Mouse (Mus musculus) thymus, adult 2 months (tissue): ENCODE data around the gene Gnl3. TPM values are rescaled to one million over a fixed set of nuclear protein-coding genes. Genes with fewer than 3 reads are reported as not detected.

Experiments used
- DNase-seq: peaks from one replicate; pipeline ENCODE4 v3.0.0; 2021
- H3K27ac ChIP-seq: fragments of 200-500 bp; 2 replicates; pipeline ENCODE4 v1.5.1; 2012; ENCODE audit warnings: low read length, control low read depth; ENCODE audit not compliant: control insufficient read depth, insufficient read depth
- H3K27me3 ChIP-seq: fragments of 200-500 bp; 2 replicates; pipeline ENCODE4 v1.6.1; 2012; ENCODE audit warnings: mild to moderate bottlenecking, low read length, moderate library complexity, mixed read lengths; ENCODE audit not compliant: control insufficient read depth, insufficient read depth
- H3K36me3 ChIP-seq: fragments of 200-500 bp; 2 replicates; pipeline ENCODE4 v1.6.1; 2012; ENCODE audit warnings: mild to moderate bottlenecking, low read length, moderate library complexity; ENCODE audit not compliant: control insufficient read depth, insufficient read depth
- H3K4me1 ChIP-seq: fragments of 200-500 bp; replicated peaks from 2 replicates; pipeline ENCODE4 v1.6.1; 2012; ENCODE audit warnings: low read length; ENCODE audit not compliant: control insufficient read depth, insufficient read depth
- H3K4me3 ChIP-seq: fragments of 200-500 bp; 2 replicates; pipeline ENCODE4 v1.5.1; 2012; ENCODE audit warnings: mild to moderate bottlenecking, low read length, control low read depth, moderate library complexity; ENCODE audit not compliant: control insufficient read depth, insufficient read depth
- CTCF ChIP-seq: fragments of 200-500 bp; IDR thresholded peaks from 2 replicates; pipeline ENCODE4 v1.5.1; 2012; ENCODE audit warnings: mild to moderate bottlenecking, control low read depth, low read length, moderate library complexity, borderline replicate concordance; ENCODE audit not compliant: control insufficient read depth, poor library complexity, insufficient read depth; ENCODE audit errors: extremely low read depth
- POLR2A ChIP-seq: fragments of 200-500 bp; IDR thresholded peaks from 2 replicates; pipeline ENCODE4 v1.6.1; 2012; ENCODE audit warnings: mild to moderate bottlenecking, low read length, control low read depth, moderate library complexity; ENCODE audit not compliant: control insufficient read depth, poor library complexity, insufficient read depth; ENCODE audit errors: extremely low read depth
- WGBS: fragments of 180-500 bp; shearing (Covaris S2); methylation state at CpG from one replicate; pipeline ENCODE4 v1.1.7; 2018; 5-methylcytosine and 5-hydroxymethylcytosine counted together
- polyA plus RNA-seq: library from polyadenylated mRNA; depleted of rRNA; stranded (reverse); fragments of >200 nt; gene quantifications from 2 replicates; pipeline ENCODE4 v1.2.3, GENCODE M21; 2012; rRNA removed

Gene Gnl3
- polyA plus RNA-seq = 24.0 and 32.9 TPM in 2 replicates

DNA sequence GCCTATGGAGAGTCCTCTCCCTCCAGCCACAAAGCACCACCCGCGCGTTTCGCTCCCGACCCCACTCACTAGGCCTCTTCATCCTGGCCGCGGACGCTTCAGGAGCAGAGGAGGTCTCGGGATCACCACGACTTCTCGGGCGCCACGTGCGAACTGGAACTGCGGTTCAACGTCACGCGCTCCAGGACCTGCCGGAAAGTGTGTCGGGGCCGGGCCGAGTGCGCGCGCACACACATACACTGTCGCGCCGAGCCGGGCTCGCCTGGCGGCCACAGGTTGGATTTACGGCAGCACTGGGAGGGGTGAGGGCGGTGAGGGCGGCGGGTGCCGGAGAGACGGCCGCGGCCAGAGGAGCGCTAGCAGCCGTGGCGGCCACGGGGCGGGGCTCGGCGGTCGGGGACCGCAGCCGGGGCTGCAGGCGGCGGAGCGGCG lies at the start of gene Gnl3, which contains the start of gene Pbrm1:
TSS of gene Gnl3 (minus strand) at position 293 of the 432 bp plus-strand sequence.
TSS of gene Pbrm1 (plus strand) at position 279 of the 432 bp plus-strand sequence.
- Histone ChIP-seq H3K36me3 (peaks cover 23% of the 10 kb centered on the region), H3K27ac (peak within 1 kb of the TSS; percentile 70), H3K27me3 (no peaks in the 10 kb centered on the region), H3K4me3 (peak within 1 kb of the TSS; percentile 65), H3K4me1 (peaks cover 8% of the 10 kb centered on the region)
- DNase-seq = peak; percentile 97
- 2% methylated on average over 51 of the region's 53 CpGs for WGBS
- 0 out of 2 replicates have a peak, but pooled peaks have one; percentile 51 for TF ChIP-seq CTCF
- TF ChIP-seq POLR2A = peak; percentile 85

DNA sequence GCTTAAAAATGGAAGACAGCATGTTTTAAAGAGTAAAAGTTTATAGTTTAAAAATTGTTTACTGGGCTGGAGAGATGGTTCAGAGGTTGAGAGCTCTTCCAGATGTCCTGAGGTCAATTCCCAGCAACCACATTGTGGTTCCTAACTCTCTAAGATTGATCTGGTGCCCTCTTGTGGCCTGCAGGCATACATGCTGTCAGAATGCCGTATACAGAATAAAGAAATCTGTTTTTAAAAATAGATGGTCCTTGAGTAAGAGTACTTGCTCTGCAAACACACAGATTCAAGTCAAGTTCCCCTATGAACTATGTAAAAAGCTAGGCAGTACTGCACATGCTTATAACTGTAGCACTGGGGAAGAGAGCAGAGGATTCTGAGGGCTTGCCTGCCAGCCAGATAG lies 43.3 kb upstream of the Gnl3 start:
- no peak overlapping the region for H3K27ac ChIP-seq
- peak; percentile 15 for DNase-seq
- no peaks in the 10 kb centered on the region for H3K27me3 ChIP-seq
- H3K4me1 ChIP-seq = no peaks in the 10 kb centered on the region
- 69% methylated on average over 1 of the region's 1 CpGs for WGBS
- TF ChIP-seq CTCF = no peak
- no peak for TF ChIP-seq POLR2A
- peaks cover 66% of the 10 kb centered on the region for H3K36me3 ChIP-seq
- H3K4me3 ChIP-seq = no peak overlapping the region

DNA sequence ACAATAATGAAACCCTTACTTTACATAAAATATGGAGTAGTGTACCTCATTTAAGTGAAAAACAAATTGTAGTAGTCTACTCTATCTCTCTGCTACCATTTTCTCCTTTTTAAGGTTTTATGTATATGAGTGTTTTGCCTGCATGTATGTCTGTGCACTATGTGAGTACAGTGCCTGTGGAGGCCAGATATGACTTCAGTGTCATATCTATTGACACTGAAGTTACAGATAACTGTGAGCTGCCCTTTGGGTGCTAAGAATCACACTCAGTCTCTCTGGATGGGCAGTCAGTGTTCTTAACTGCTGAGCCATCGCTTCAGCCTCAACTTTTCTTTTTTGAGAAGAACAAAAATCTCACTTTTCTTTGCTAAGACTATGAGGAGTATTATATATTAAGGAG lies 26.9 kb upstream of the Gnl3 start:
- peaks cover 76% of the 10 kb centered on the region for H3K36me3 ChIP-seq
- no peaks in the 10 kb centered on the region for H3K4me1 ChIP-seq
- no peaks in the 10 kb centered on the region for H3K27me3 ChIP-seq
- H3K4me3 ChIP-seq = no peak overlapping the region
- DNase-seq = no peak
- TF ChIP-seq POLR2A (no peak), CTCF (no peak)
- whole genome bisulfite sequencing = 100% methylated on average over 1 of the region's 1 CpGs
- no peak overlapping the region for H3K27ac ChIP-seq

DNA sequence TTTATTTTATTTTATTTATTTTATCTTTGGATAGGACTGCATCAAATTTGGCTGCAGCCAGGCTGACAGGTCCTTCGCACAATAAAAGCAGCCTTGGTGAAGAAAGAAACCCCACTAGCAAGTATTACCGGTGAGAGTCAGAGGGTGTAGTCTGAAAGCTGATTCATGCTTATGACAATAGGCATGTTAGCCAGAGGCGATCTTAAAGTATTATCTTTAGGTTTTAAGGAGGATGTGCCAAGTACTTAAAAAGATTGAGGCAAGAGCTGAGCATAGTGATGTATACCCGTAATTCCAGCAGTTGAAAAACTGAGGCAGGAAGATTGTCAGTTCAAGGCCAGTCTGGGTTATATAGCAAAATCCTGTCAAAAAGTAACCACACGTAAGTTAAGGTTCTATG lies 26.3 kb upstream of the Gnl3 start:
- H3K27ac ChIP-seq = no peak overlapping the region
- WGBS = 96% methylated on average over 5 of the region's 5 CpGs
- no peak for DNase-seq
- H3K36me3 ChIP-seq = peaks cover 75% of the 10 kb centered on the region
- H3K4me1 ChIP-seq = no peaks in the 10 kb centered on the region
- H3K27me3 ChIP-seq = no peaks in the 10 kb centered on the region
- H3K4me3 ChIP-seq = no peak overlapping the region
- TF ChIP-seq POLR2A (no peak), CTCF (no peak)

DNA sequence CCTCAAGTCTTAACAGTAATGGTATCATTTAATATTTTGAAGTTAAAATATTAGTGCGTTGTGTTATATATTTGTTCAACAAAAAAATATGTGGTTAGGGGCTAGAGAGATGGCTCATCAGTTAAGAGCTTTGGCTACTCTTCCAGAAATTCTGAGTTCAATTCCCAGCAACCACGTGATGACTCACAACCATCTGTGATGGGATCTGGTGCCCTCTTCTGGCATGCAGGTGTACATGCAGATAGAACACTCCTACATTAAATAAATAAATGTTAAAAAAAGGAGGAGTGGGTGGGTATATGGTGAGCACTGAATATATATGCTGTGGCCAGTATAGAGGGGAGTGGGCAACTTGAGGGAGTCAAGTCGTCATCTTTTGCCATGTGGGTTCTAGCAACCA lies 6.8 kb upstream of the Gnl3 start:
- TF ChIP-seq CTCF (no peak), POLR2A (no peak)
- 86% methylated on average over 3 of the region's 3 CpGs for WGBS
- Histone ChIP-seq H3K36me3 (peaks cover 57% of the 10 kb centered on the region), H3K27me3 (no peaks in the 10 kb centered on the region), H3K4me1 (no peaks in the 10 kb centered on the region), H3K27ac (no peak overlapping the region), H3K4me3 (no peak overlapping the region)
- DNase-seq = peak; percentile 22

DNA sequence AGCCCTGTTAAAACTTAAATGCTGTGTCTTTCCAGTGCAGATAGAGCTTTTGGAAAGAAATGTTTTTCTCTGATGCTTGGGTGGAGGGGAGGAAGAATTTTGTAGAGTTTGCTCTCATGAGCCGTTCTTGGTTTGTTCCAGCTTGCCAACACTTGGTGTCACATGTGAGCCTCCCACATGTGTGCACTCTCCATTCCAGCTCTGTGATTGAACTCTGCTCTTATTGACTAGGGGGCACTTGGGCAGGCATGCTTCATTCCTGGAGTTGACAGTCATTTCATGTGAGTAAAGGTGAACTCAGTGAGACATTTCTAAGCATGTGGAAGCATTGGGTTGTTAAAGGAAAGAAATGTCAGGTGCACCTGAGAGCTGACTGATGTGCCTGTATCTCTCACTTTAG lies 3.6 kb upstream of the Gnl3 start:
- Histone ChIP-seq H3K4me3 (no peak overlapping the region), H3K27ac (no peak overlapping the region), H3K4me1 (peaks cover 8% of the 10 kb centered on the region), H3K36me3 (peaks cover 35% of the 10 kb centered on the region), H3K27me3 (no peaks in the 10 kb centered on the region)
- DNase-seq = no peak
- WGBS = 63% methylated on average over 1 of the region's 1 CpGs
- TF ChIP-seq CTCF = no peak
- TF ChIP-seq POLR2A = no peak

DNA sequence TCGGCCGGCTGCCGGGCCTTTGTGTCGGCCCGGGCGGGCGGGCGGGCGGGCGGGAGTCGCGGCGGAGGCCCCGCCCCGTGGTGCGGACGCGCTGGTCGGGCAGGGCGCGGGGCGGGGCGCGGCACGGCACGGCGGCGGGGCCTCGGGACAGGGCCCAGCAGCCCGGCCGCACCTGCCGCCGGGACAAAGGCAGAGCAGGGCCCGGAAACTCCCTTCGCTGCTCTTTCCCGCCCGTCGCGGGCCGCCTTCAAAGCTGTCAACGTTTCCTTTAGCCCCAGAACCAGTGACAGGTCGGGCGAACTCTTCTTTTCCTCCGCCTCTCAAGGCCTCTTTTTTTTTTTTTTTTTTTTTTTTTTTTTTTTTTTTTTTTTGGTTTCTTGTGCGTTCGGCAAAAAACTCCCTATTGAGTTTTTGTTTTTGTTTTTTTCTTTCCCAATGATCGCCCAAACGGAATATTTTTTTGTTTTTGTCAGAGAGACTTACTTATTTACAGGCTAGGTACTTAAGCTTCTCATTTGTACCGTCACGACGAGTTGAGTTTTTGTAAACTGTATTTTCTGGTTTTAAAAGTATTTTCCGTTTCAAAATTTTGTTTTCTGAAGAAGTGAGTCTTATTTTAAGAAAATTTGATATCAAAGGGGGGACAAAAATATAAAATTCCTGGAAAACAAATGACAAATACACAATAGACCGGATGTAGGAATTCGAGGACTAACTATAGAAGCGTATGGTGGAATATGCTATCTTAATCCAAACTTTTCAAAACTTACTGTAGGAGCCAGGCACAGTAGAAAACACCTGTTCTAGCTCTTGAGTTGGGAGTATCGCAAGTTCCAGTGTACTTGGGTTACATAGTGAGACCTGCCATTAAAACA lies 616 bp upstream of the Gnl3 start:
- TF ChIP-seq POLR2A = no peak
- TF ChIP-seq CTCF = no peak
- WGBS = 2% methylated on average over 48 of the region's 56 CpGs
- DNase-seq = peak; percentile 80

More for the DNA sequence above, 616 bp upstream of the Gnl3 start:
- H3K36me3 ChIP-seq = peaks cover 22% of the 10 kb centered on the region
- no peaks in the 10 kb centered on the region for H3K27me3 ChIP-seq
- H3K27ac ChIP-seq = peak overlapping the region; percentile 70
- H3K4me1 ChIP-seq = peaks cover 8% of the 10 kb centered on the region
- H3K4me3 ChIP-seq = peak overlapping the region; percentile 47
